Mouse (Mus musculus) bone marrow, adult 2 months (tissue): ENCODE data around the gene AL607142.1. TPM values are rescaled to one million over a fixed set of nuclear protein-coding genes. Genes with fewer than 3 reads are reported as not detected.

Experiments
- H3K27ac ChIP-seq: fragments of 200-500 bp; 2 replicates; pipeline ENCODE4 v1.5.1; 2012; ENCODE audit warnings: low read depth, mild to moderate bottlenecking, control low read depth, inconsistent platforms, low read length; ENCODE audit not compliant: control insufficient read depth, poor library complexity, insufficient read depth
- H3K4me1 ChIP-seq: fragments of 200-500 bp; 2 replicates; pipeline ENCODE4 v1.6.1; 2011; ENCODE audit warnings: low read length; ENCODE audit not compliant: control insufficient read depth, insufficient read depth
- H3K4me3 ChIP-seq: fragments of 200-500 bp; replicated peaks from 2 replicates; pipeline ENCODE3; 2011; ENCODE audit warnings: mild to moderate bottlenecking, low read depth, low read length, control low read depth; ENCODE audit not compliant: control insufficient read depth
- CTCF ChIP-seq: fragments of 200-500 bp; IDR thresholded peaks from 2 replicates; pipeline ENCODE4 v1.5.1; 2011; ENCODE audit warnings: low read length, control low read depth; ENCODE audit not compliant: control insufficient read depth, insufficient read depth
- POLR2A ChIP-seq: fragments of 200-500 bp; IDR thresholded peaks from 2 replicates; pipeline ENCODE4 v1.6.1; 2011; ENCODE audit warnings: low read depth, mild to moderate bottlenecking, control low read depth, low read length, borderline replicate concordance; ENCODE audit not compliant: control insufficient read depth
- WGBS: fragments of 180-500 bp; shearing (Covaris S2); methylation state at CpG from one replicate; pipeline ENCODE4 v1.1.7; 2018; 5-methylcytosine and 5-hydroxymethylcytosine counted together
- polyA plus RNA-seq: library from polyadenylated mRNA; stranded (reverse); fragments of >200 nt; gene quantifications from 2 replicates; pipeline ENCODE4 v1.2.4, GENCODE M21; 2011; ENCODE audit warnings: low replicate concordance; ENCODE audit not compliant: missing spikeins, insufficient read depth, insufficient read length

The AL607142.1 gene
- polyA plus RNA-seq, 1 experiment: not detected

DNA sequence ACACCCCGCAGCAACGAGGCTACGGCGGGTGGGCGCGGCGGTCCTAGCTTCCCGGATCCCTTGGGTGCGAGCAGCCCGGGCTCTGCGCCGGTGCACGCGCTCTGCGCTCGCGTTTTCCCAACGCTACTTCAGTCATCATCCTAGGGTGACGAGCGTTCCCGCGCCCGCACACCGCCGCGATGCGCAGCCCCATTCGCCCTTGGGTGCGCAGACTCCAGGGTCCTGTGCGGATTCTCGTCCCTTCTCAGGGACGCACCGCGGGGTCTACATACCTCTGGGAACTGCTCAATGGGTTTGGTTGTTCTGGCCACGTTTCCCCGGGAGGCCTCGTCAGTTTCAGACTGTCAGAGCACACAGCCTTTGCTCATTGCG is 31.8 kb upstream of the AL607142.1 start:
- Histone ChIP-seq H3K27ac (no peak overlapping the region; the same call in 1 of the 2 replicates), H3K4me1 (no peaks in the 10 kb centered on the region), H3K4me3 (peak overlapping the region; percentile 68)
- under 1% methylated on average over 38 of the region's 38 CpGs for WGBS
- TF ChIP-seq CTCF: no peak

DNA sequence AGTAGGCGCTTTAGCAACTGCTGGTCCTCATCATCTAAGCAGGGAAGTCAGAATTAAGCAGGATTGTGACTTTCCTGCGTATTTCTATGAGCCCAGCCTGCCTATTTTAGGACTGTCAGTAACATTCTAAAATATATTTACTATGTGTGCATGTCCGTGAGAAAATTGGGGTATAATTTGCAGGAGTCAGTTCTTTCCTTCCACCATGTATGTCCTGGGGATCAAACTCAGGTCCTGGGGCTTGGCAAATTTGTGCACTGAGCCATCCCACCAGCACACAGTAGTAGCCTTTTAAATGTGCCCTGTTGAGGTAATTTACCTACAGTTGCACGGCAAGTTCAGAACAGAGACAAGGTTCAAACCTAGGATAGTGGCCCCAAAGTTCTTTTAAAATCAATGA is 28.5 kb upstream of the AL607142.1 start:
- H3K4me3 ChIP-seq: no peak overlapping the region
- no peak for TF ChIP-seq POLR2A
- TF ChIP-seq CTCF: no peak
- WGBS: 78% methylated on average over 4 of the region's 4 CpGs
- H3K27ac ChIP-seq: no peak overlapping the region
- no peaks in the 10 kb centered on the region; the same call in 1 of the 2 replicates for H3K4me1 ChIP-seq

DNA sequence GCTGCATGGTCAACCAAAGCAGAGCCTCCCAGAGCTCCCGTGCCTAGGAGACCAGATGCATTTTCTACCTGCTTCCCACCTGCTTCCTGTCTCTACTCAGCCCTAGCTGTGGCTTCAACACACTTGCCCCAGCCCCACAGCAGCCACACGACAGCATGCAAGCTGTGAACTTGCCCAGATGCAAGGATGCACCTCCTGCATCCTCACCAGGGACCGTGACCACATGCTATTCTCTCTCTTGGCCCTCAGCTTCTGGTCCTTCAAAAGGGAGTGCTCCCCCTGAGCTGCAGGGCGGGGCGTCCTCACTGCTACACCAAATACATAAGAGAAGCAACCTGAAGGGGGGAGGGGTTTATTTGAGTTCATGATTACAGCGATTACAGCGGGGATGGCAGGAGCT is 27.8 kb upstream of the AL607142.1 start:
- no peak overlapping the region for H3K27ac ChIP-seq
- no peak for TF ChIP-seq POLR2A
- TF ChIP-seq CTCF: no peak
- H3K4me3 ChIP-seq: no peak overlapping the region
- 58% methylated on average over 7 of the region's 7 CpGs for WGBS
- H3K4me1 ChIP-seq: no peaks in the 10 kb centered on the region; the same call in 1 of the 2 replicates

DNA sequence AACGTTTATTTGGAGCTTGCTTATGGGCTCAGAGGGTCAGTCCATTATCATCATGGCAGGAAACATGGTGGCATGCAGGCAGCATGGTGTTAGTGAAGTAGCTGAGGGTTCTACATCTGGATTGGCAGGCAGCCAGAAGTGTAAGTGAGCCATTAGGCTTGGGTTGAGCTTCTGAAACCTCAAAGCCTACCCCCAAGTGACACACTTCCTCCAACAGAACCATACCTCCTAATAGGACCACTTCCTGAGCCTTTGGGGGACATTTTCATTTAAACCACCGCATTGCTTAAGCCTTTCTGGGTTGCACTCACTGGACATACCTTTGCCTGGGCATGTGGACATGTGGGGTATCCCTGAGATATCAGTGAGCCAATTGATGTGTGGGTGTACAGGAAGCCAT is 23.3 kb upstream of the AL607142.1 start:
- Histone ChIP-seq H3K4me3 (no peak overlapping the region), H3K27ac (no peak overlapping the region), H3K4me1 (no peaks in the 10 kb centered on the region; the same call in 1 of the 2 replicates)
- 34% methylated on average over 2 of the region's 2 CpGs for WGBS
- no peak for TF ChIP-seq CTCF
- no peak for TF ChIP-seq POLR2A

DNA sequence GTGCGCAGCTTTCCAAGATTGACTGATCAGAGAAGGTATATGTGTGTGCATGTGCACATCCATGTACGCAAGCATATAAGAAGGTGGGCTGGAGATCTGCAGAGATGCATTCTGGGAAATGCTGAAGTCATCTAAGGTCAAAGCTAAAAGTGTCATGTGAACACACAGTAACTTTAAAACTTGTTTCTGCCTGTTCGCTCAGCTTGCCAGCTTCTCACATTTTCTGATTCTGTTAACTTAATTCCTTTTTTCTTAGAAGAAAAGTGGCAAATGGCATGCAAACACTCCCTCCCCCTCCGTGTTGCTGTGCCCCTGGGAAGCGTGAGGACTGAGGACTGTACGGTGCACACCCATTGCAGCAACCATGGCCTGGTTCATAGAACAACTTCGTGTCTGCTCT is 22.3 kb upstream of the AL607142.1 start:
- no peak for TF ChIP-seq POLR2A
- no peak for TF ChIP-seq CTCF
- WGBS: 86% methylated on average over 7 of the region's 7 CpGs
- no peak overlapping the region for H3K27ac ChIP-seq
- no peaks in the 10 kb centered on the region; the same call in 1 of the 2 replicates for H3K4me1 ChIP-seq
- no peak overlapping the region for H3K4me3 ChIP-seq

DNA sequence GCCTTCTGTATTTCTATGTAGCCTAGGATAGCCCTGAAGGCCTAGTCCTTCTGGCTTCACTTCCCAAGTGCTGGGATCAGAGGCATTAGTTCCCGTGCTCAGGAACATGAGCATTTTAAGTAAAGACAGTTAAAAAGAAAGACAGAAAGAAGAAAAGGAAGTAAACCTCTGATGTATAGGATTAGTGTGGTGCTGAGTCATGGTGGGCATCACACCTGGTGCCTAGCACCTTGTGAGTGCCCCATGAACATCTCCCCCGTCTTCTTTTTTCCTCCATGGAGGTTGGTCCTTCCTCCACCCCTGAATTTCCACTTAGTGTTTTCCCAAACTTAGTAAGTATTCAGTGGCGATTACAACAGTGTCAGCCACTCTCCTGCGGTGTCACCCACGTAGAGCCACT is 20.2 kb upstream of the AL607142.1 start:
- TF ChIP-seq POLR2A: no peak
- TF ChIP-seq CTCF: no peak
- H3K4me1 ChIP-seq: no peaks in the 10 kb centered on the region; the same call in 1 of the 2 replicates
- H3K4me3 ChIP-seq: no peak overlapping the region
- no peak overlapping the region for H3K27ac ChIP-seq
- 76% methylated on average over 5 of the region's 5 CpGs for WGBS

DNA sequence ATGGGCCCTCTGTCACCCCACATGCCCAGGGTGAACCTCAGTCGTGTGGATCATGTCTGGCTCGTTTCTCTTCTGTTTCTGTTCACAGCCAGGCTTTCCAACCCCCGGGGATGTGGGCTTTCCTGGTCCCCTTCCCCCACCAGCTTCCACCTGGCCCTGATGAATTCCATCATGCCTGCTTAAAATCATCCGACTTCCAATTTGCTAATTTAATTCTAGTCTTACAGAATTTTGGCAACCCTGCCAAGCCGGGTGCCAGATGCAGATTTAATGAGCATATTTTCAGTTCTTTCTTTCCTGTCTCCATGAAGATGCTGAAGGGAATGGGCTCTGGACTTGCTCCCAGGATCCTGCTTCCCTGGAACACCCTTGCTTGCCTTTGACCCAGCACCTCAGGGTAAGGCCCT is 19.7 kb upstream of the AL607142.1 start:
- Histone ChIP-seq H3K4me1 (no peaks in the 10 kb centered on the region), H3K27ac (no peak overlapping the region), H3K4me3 (no peak overlapping the region)
- 59% methylated on average over 5 of the region's 5 CpGs for WGBS
- no peak for TF ChIP-seq POLR2A

DNA sequence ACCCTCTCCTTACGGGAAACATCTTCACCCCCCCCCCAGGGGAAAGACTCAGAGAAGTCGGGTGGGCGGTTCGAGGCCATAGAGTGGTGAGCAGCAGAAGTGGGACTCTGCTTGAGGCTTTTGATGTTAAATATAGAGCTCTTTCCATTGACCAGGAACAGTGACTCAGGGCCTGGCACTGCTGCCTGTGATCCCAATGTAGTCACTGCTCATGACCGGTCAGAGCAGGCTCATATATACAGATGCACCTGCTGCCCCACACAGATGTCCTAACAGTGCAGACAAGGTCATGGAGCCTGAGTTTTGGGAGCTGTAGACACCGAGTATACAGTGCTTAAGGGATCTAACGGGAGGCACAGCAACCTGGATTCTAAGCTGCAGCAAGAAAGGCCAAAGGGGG is 18.9 kb upstream of the AL607142.1 start:
- no peak for TF ChIP-seq CTCF
- TF ChIP-seq POLR2A: no peak
- H3K4me3 ChIP-seq: no peak overlapping the region
- no peaks in the 10 kb centered on the region for H3K4me1 ChIP-seq
- H3K27ac ChIP-seq: no peak overlapping the region
- 79% methylated on average over 7 of the region's 7 CpGs for WGBS

DNA sequence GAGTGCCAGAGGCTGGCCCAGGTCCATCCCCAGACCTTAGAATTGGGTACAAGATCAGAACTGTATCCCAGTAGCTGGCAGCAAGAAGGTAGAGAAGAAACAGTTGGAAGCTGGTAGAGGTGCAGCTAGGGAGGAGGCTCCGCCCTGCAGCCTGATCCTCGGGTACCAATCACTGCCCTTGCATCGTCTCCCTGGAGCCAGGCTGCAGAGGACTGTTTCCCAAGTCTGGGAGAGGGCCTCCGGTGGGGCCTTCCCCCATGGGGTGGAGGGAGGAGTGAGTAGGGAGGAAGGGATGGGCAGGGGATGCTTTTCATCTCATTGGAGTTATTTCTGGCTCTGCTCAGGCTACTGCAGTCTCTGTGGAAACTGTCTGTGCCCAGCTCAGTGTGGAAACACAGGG is 17.7 kb upstream of the AL607142.1 start:
- no peaks in the 10 kb centered on the region; the same call in 1 of the 2 replicates for H3K4me1 ChIP-seq
- 64% methylated on average over 4 of the region's 4 CpGs for WGBS
- TF ChIP-seq POLR2A (no peak), CTCF (no peak)

More for the DNA sequence above, 17.7 kb upstream of the AL607142.1 start:
- Histone ChIP-seq H3K4me3 (no peak overlapping the region), H3K27ac (no peak overlapping the region)
